Mouse (Mus musculus) adrenal gland, postnatal 10 days (tissue): ENCODE results near the gene Rbm4b. TPM values are rescaled to one million over a fixed set of nuclear protein-coding genes. Genes with fewer than 3 reads are reported as not detected.
"Not testable (repeated sequence)": the region's sequence is repeated elsewhere in the genome, so short reads cannot be mapped to it uniquely, and the experiment has no call there.

Experiments
- DNase-seq: peaks from one replicate; pipeline ENCODE4 v3.0.0; 2021; ENCODE audit warnings: mixed read lengths
- total RNA-seq, 2 experiments: library from RNA; stranded (reverse); gene quantifications; 2 replicates each; pipeline ENCODE4 v1.2.3; 2021

The Rbm4b gene
- total RNA-seq, 2 experiments from 2014 or later = 11.2 to 13.1 TPM

- DNase-seq = no peak
Measured at GRCm38 (mm10) chr19:4810746-4811062, 54.4 kb downstream of the Rbm4b start.

- DNase-seq = peak; percentile 98
Measured at GRCm38 (mm10) chr19:4811063-4811908, 55.0 kb downstream of the Rbm4b start, which contains the start of the genes Gm21992 and Rbm14. Gene Gm21992 (minus strand): TSS chr19:4811612. Gene Rbm14 (minus strand): TSS chr19:4811634.

- no peak for DNase-seq
Measured at GRCm38 (mm10) chr19:4811909-4812242, 55.6 kb downstream of the Rbm4b start.

- not testable (repeated sequence) for DNase-seq
Measured at GRCm38 (mm10) chr19:4812334-4812949, 56.1 kb downstream of the Rbm4b start.

- peak; percentile 50 for DNase-seq
Measured at GRCm38 (mm10) chr19:4813015-4813414, 56.7 kb downstream of the Rbm4b start.

Other genes with a start within 250 kb of the Rbm4b start
- gene Pcx, start 246.0 kb upstream of the Rbm4b start, total RNA-seq = 100 to 1,000 TPM; 330 to 427 TPM
- 10 to 100 TPM in 1 of 2 experiments, 1 to 10 TPM in 1; 7.3 to 10.2 TPM for gene Lrfn4, start 140.8 kb upstream of the Rbm4b start, total RNA-seq
- gene Rce1, start 130.9 kb upstream of the Rbm4b start, total RNA-seq = 10 to 100 TPM; 23.7 to 30.9 TPM
- gene Gm960, start 57.8 kb upstream of the Rbm4b start, total RNA-seq = under 1 TPM in 1 of 2 experiments, not detected in 1; 0.97 TPM
- 1 to 10 TPM; 4.7 to 7.3 TPM for gene Sptbn2, start 45.3 kb upstream of the Rbm4b start, total RNA-seq
- gene Rbm4, start 37.4 kb downstream of the Rbm4b start, total RNA-seq = 10 to 100 TPM; 50.6 to 60.8 TPM
- 10 to 100 TPM; 18.7 to 19.9 TPM for gene Gm21992, start 55.1 kb downstream of the Rbm4b start, total RNA-seq
- 10 to 100 TPM; 47.0 to 50.2 TPM for gene Rbm14, start 55.1 kb downstream of the Rbm4b start, total RNA-seq
- gene Ccs, start 82.8 kb downstream of the Rbm4b start, total RNA-seq = 100 to 1,000 TPM; 109 to 114 TPM
- under 1 TPM in 1 of 2 experiments, not detected in 1; 0.12 TPM for gene Ccdc87, start 82.9 kb downstream of the Rbm4b start, total RNA-seq
- 100 to 1,000 TPM; 205 to 216 TPM for gene Ctsf, start 98.6 kb downstream of the Rbm4b start, total RNA-seq
- gene Actn3, start 121.4 kb downstream of the Rbm4b start, total RNA-seq = 10 to 100 TPM; 70.8 to 96.2 TPM
- 10 to 100 TPM; 12.5 to 13.9 TPM for gene Zdhhc24, start 122.2 kb downstream of the Rbm4b start, total RNA-seq
- gene Bbs1, start 150.1 kb downstream of the Rbm4b start, total RNA-seq = 10 to 100 TPM in 1 of 2 experiments, 1 to 10 TPM in 1; 7.4 to 10.3 TPM
- gene Dpp3, start 171.8 kb downstream of the Rbm4b start, total RNA-seq = 10 to 100 TPM; 74.1 to 83.4 TPM
- 1 to 10 TPM; 2.8 to 3.9 TPM for gene Peli3, start 186.6 kb downstream of the Rbm4b start, total RNA-seq
- gene Mrpl11, start 205.7 kb downstream of the Rbm4b start, total RNA-seq = 10 to 100 TPM; 72.0 to 75.1 TPM
- under 1 TPM; 0.15 to 0.24 TPM for gene Npas4, start 233.8 kb downstream of the Rbm4b start, total RNA-seq